25 mouse cellular contexts compared by ENCODE assay signal in genomic region chr8:70285304-70285703, GRCm38 (mm10). TPM values are rescaled to one million over a fixed set of nuclear protein-coding genes. Genes with fewer than 3 reads are reported as not detected.
"Had no signal": no experiment of that assay in that cellular context is flagged by ENCODE, and none has a peak within 500 bp of the region (broad histone marks: within the 10 kb centered on the region; RNA-seq: fewer than 3 reads in every experiment).

No protein-coding gene starts in this region.

- H3K9me3 ChIP-seq: heart, embryonic 10.5 days; heart, embryonic 12.5 days; hindbrain, embryonic 12.5 days; limb, embryonic 15.5 days; liver, embryonic 15.5 days had no signal

- H3K9ac ChIP-seq: heart, embryonic 12.5 days; hindbrain, embryonic 12.5 days; hindbrain, embryonic 14.5 days; limb, embryonic 13.5 days; limb, embryonic 15.5 days; liver, embryonic 13.5 days; liver, embryonic 15.5 days had no signal

- H3K4me3 ChIP-seq: heart, embryonic 12.5 days; hindbrain, embryonic 12.5 days; limb, embryonic 15.5 days; liver, embryonic 13.5 days; liver, embryonic 15.5 days had no signal

- DNase-seq: gastrocnemius, postnatal 14 days; gastrocnemius, postnatal 36 days; heart, adult 18-20 months; heart, postnatal 10 days; kidney, adult 11 months; kidney, adult 2 months; kidney, adult 9 months; kidney, postnatal 14 days; kidney, postnatal 36 days; layer of hippocampus, adult 9-11 months; layer of hippocampus, postnatal 36 days; left cerebral cortex, postnatal 4 days; liver, embryonic 13.5 days had no signal

- H3K27me3 ChIP-seq: heart, embryonic 12.5 days; hindbrain, embryonic 12.5 days; limb, embryonic 13.5 days; limb, embryonic 15.5 days had no signal

- ATAC-seq: hindbrain, postnatal 0 days; intestine, embryonic 16.5 days had no signal

- H3K27ac ChIP-seq: heart, embryonic 10.5 days; hindbrain, embryonic 12.5 days; hindbrain, embryonic 14.5 days; hindbrain, postnatal 0 days; kidney, postnatal 0 days; limb, embryonic 13.5 days; limb, embryonic 15.5 days; liver, embryonic 13.5 days; liver, embryonic 15.5 days had no signal

- H3K4me2 ChIP-seq: heart, embryonic 12.5 days; limb, embryonic 15.5 days; liver, embryonic 13.5 days; liver, embryonic 15.5 days had no signal

RNA-seq across cellular contexts. Expression of gene Cers1, which starts 30.3 kb away (rescaled TPM):
- total RNA-seq: hematopoietic stem cell, adult 5-6 weeks; liver, adult 2 months had no signal

RNA-seq across cellular contexts. Expression of gene Gdf1, which starts 44.3 kb away (rescaled TPM):
- total RNA-seq: hematopoietic stem cell, adult 5-6 weeks; liver, adult 2 months had no signal
- polyA plus RNA-seq: kidney, adult 2 months; liver, adult 2 months had no signal
